Mouse (Mus musculus): ENCODE results near the gene Gm20924. TPM values are rescaled to one million over a fixed set of nuclear protein-coding genes. Genes with fewer than 3 reads are reported as not detected.
"Not testable (repeated sequence)": the region's sequence is repeated elsewhere in the genome, so short reads cannot be mapped to it uniquely, and the experiment has no call there.

Gm20924 gene
- polyA plus RNA-seq (2015; fragmentation: Nextera tagmentation; extraction: Ambion mirVana) = not detected in 2 replicates

GRCm38 (mm10) chrY:65207427-65207826 lies at the start of gene Gm20924:
Gene Gm20924, minus strand, starts transcription at chrY:65207527.
- not testable (repeated sequence) for H3K4me1 ChIP-seq; H3K36me3 ChIP-seq; H3K9ac ChIP-seq; H3K27me3 ChIP-seq; ATAC-seq (ENCODE audit: insufficient number of reproducible peaks, low FRiP score, low TSS enrichment, low read depth); H3K27ac ChIP-seq; H3K4me3 ChIP-seq; H3K9me3 ChIP-seq; H3K4me2 ChIP-seq
- WGBS = no CpG with 5 or more reads among the region's 4 CpGs

Other genes with a start within 250 kb of the Gm20924 start
- not detected in 2 replicates for gene Gm20736, start 170.2 kb upstream of the Gm20924 start, polyA plus RNA-seq (2015; fragmentation: Nextera tagmentation; extraction: Ambion mirVana)

All from limb, embryonic 15.5 days (tissue).